Mouse (Mus musculus) heart, postnatal 0 days (tissue): ENCODE measurements around the gene Cyp26a1. TPM values are rescaled to one million over a fixed set of nuclear protein-coding genes. Genes with fewer than 3 reads are reported as not detected.

ENCODE experiments used
- ATAC-seq: fragments of 200-750 bp; cut with Nextera tagmentation; 2 replicates; pipeline ENCODE4 v1.8.0; 2017; ENCODE audit warnings: low read depth, moderate number of reproducible peaks, moderate library complexity; ENCODE audit not compliant: insufficient read depth
- DNase-seq: peaks from one replicate; pipeline ENCODE4 v3.0.0-alpha.2; 2016; ENCODE audit warnings: low spot score
- H3K27ac ChIP-seq: fragments of 300-500 bp; sonication (generic); 2 replicates; pipeline ENCODE4 v1.5.1; 2014; ENCODE audit warnings: low read depth, mild to moderate bottlenecking
- H3K27me3 ChIP-seq: fragments of 300-500 bp; sonication (generic); 2 replicates; pipeline ENCODE4 v1.6.1; 2014; ENCODE audit warnings: low read length, mixed read lengths; ENCODE audit not compliant: control insufficient read depth, insufficient read depth
- H3K36me3 ChIP-seq: fragments of 300-500 bp; sonication (generic); replicated peaks from 2 replicates; pipeline ENCODE4 v1.6.1; 2014; ENCODE audit warnings: low read length, mixed read lengths; ENCODE audit not compliant: control insufficient read depth, insufficient read depth
- H3K4me1 ChIP-seq: fragments of 300-500 bp; sonication (generic); 2 replicates; pipeline ENCODE4 v1.6.1; 2014; ENCODE audit warnings: antibody characterized with exemption; ENCODE audit not compliant: control insufficient read depth, insufficient read depth
- H3K4me2 ChIP-seq: fragments of 300-500 bp; sonication (generic); 2 replicates; pipeline ENCODE4 v1.6.1; 2014; ENCODE audit warnings: low read depth, mild to moderate bottlenecking, low read length, moderate library complexity
- H3K4me3 ChIP-seq: fragments of 300-500 bp; sonication (generic); 2 replicates; pipeline ENCODE4 v1.5.1; 2014; ENCODE audit warnings: low read depth, low read length
- H3K9ac ChIP-seq: fragments of 300-500 bp; sonication (generic); replicated peaks from 2 replicates; pipeline ENCODE4 v1.6.1; 2014; ENCODE audit warnings: low read depth, low read length, mixed read lengths
- H3K9me3 ChIP-seq: fragments of 300-500 bp; sonication (generic); replicated peaks from 2 replicates; pipeline ENCODE4 v1.6.1; 2016; ENCODE audit warnings: low read length; ENCODE audit not compliant: control insufficient read depth
- CTCF ChIP-seq: IDR thresholded peaks from 2 replicates; pipeline ENCODE4 v1.5.1; 2016; ENCODE audit warnings: antibody characterized with exemption, control low read depth, low read depth
- EP300 ChIP-seq: IDR thresholded peaks from 2 replicates; pipeline ENCODE4 v1.6.1; 2016; ENCODE audit warnings: antibody characterized with exemption, low read depth
- WGBS: fragments of 180-500 bp; shearing (Covaris S2); extraction: QIAGEN DNeasy Blood & Tissue Kit; methylation state at CpG from one replicate; pipeline ENCODE4 v1.1.7; 2014; 5-methylcytosine and 5-hydroxymethylcytosine counted together
- polyA plus RNA-seq: library from polyadenylated mRNA; unstranded; fragments of >200 nt; fragmentation: Nextera tagmentation; extraction: Ambion mirVana; gene quantifications from 2 replicates; pipeline ENCODE4 v1.2.1, GENCODE M21; 2015
- total RNA-seq: library from RNA; depleted of rRNA; stranded (reverse); fragments of >200 nt; gene quantifications from 2 replicates; pipeline ENCODE4 v1.2.3, GENCODE M21; 2014; ENCODE audit warnings: low replicate concordance; rRNA removed

The Cyp26a1 gene
- total RNA-seq (0.08 and 0.46 TPM in 2 replicates), polyA plus RNA-seq (1.3 and 1.6 TPM in 2 replicates)

- H3K4me1 ChIP-seq: peaks cover 26% of the 10 kb centered on the region
- H3K4me3 ChIP-seq: peak within 1 kb of the TSS; percentile 46
- no peaks in the 10 kb centered on the region for H3K36me3 ChIP-seq
- no peak within 1 kb of the TSS for H3K9ac ChIP-seq
- WGBS: under 1% methylated on average over 46 of the region's 51 CpGs
- TF ChIP-seq CTCF: no peak
- no peak for TF ChIP-seq EP300
- peaks cover 99% of the 10 kb centered on the region for H3K27me3 ChIP-seq
- DNase-seq: no peak
- ATAC-seq: no peak
- peak within 1 kb of the TSS; percentile 67 for H3K4me2 ChIP-seq
- H3K27ac ChIP-seq: no peak within 1 kb of the TSS
- H3K9me3 ChIP-seq: no peaks in the 10 kb centered on the region
Observed at GRCm38 (mm10) chr19:37697651-37698272, at the start of gene Cyp26a1. Gene Cyp26a1, plus strand, starts transcription at chr19:37697798.

- Histone ChIP-seq H3K27ac (no peak overlapping the region), H3K9ac (no peak overlapping the region), H3K4me3 (no peak overlapping the region), H3K27me3 (no peaks in the 10 kb centered on the region), H3K36me3 (no peaks in the 10 kb centered on the region), H3K9me3 (no peaks in the 10 kb centered on the region), H3K4me2 (no peak overlapping the region), H3K4me1 (no peaks in the 10 kb centered on the region)
- ATAC-seq (no peak), DNase-seq (no peak)
- WGBS: 38% methylated on average over 2 of the region's 2 CpGs
- TF ChIP-seq CTCF (peak; percentile 30; the same call in 1 of the 2 replicates), EP300 (no peak)
Observed at GRCm38 (mm10) chr19:37647994-37648393, 49.6 kb upstream of the Cyp26a1 start.

- Histone ChIP-seq H3K4me2 (no peak overlapping the region), H3K27me3 (no peaks in the 10 kb centered on the region), H3K9me3 (no peaks in the 10 kb centered on the region), H3K4me1 (no peaks in the 10 kb centered on the region), H3K36me3 (no peaks in the 10 kb centered on the region), H3K27ac (no peak overlapping the region), H3K4me3 (no peak overlapping the region), H3K9ac (no peak overlapping the region)
- no peak for DNase-seq
- TF ChIP-seq EP300: no peak
- no peak for TF ChIP-seq CTCF
- no peak for ATAC-seq
- WGBS: 65% methylated on average over 2 of the region's 2 CpGs
Observed at GRCm38 (mm10) chr19:37650526-37650925, 47.1 kb upstream of the Cyp26a1 start.

GRCm38 (mm10) chr19:37654012-37654411, 43.6 kb upstream of the Cyp26a1 start:
- 52% methylated on average over 5 of the region's 5 CpGs for WGBS

GRCm38 (mm10) chr19:37656441-37656840, 41.2 kb upstream of the Cyp26a1 start:
- DNase-seq (no peak), ATAC-seq (no peak)
- Histone ChIP-seq H3K4me1 (no peaks in the 10 kb centered on the region), H3K9ac (no peak overlapping the region), H3K4me2 (no peak overlapping the region), H3K9me3 (no peaks in the 10 kb centered on the region), H3K27ac (no peak overlapping the region), H3K27me3 (no peaks in the 10 kb centered on the region), H3K36me3 (no peaks in the 10 kb centered on the region), H3K4me3 (no peak overlapping the region)
- WGBS: 30% methylated on average over 9 of the region's 9 CpGs
- TF ChIP-seq EP300 (no peak), CTCF (no peak)

More at GRCm38 (mm10) chr19:37654012-37654411, 43.6 kb upstream of the Cyp26a1 start:
- Histone ChIP-seq H3K4me1 (no peaks in the 10 kb centered on the region), H3K27me3 (no peaks in the 10 kb centered on the region), H3K4me2 (no peak overlapping the region), H3K9me3 (no peaks in the 10 kb centered on the region), H3K4me3 (no peak overlapping the region), H3K36me3 (no peaks in the 10 kb centered on the region), H3K27ac (no peak overlapping the region), H3K9ac (no peak overlapping the region)
- TF ChIP-seq CTCF: no peak
- no peak for TF ChIP-seq EP300
- DNase-seq (no peak), ATAC-seq (no peak)

GRCm38 (mm10) chr19:37665256-37665655, 32.3 kb upstream of the Cyp26a1 start:
- H3K4me2 ChIP-seq: no peak overlapping the region
- no peak for TF ChIP-seq CTCF
- no peak for TF ChIP-seq EP300
- no peak overlapping the region for H3K9ac ChIP-seq
- H3K9me3 ChIP-seq: no peaks in the 10 kb centered on the region
- H3K4me1 ChIP-seq: no peaks in the 10 kb centered on the region
- H3K27me3 ChIP-seq: no peaks in the 10 kb centered on the region
- no peak for ATAC-seq
- WGBS: 70% methylated on average over 6 of the region's 6 CpGs
- H3K27ac ChIP-seq: no peak overlapping the region
- H3K4me3 ChIP-seq: no peak overlapping the region
- no peaks in the 10 kb centered on the region for H3K36me3 ChIP-seq
- DNase-seq: no peak
